Mouse (Mus musculus): ENCODE results near the gene Plxnc1. TPM values are rescaled to one million over a fixed set of nuclear protein-coding genes. Genes with fewer than 3 reads are reported as not detected.

Gene Plxnc1
- total RNA-seq, 2 experiments from 2014 or later, result 32.5 to 33.9 TPM

- no peak for DNase-seq (ENCODE audit: low spot score in 2 of 2)
- H3K4me3 ChIP-seq, result no peak overlapping the region
- TF ChIP-seq CTCF (conservative IDR thresholded peaks at IDR 0.05), result no peak
- H3K27ac ChIP-seq, result no peak overlapping the region
Measured at GRCm38 (mm10) chr10:94924450-94924849, 20.2 kb downstream of the Plxnc1 start.

GRCm38 (mm10) chr10:94923337-94923762, 21.3 kb downstream of the Plxnc1 start:
- DNase-seq (ENCODE audit: low spot score in 2 of 2), result no peak
- TF ChIP-seq CTCF (conservative IDR thresholded peaks at IDR 0.05), result no peak
- H3K27ac ChIP-seq, result no peak overlapping the region
- no peak overlapping the region for H3K4me3 ChIP-seq

GRCm38 (mm10) chr10:94922848-94923247, 21.8 kb downstream of the Plxnc1 start:
- no peak overlapping the region for H3K27ac ChIP-seq
- H3K4me3 ChIP-seq, result no peak overlapping the region
- no peak for DNase-seq (ENCODE audit: low spot score in 2 of 2)
- TF ChIP-seq CTCF (conservative IDR thresholded peaks at IDR 0.05), result no peak

DNA sequence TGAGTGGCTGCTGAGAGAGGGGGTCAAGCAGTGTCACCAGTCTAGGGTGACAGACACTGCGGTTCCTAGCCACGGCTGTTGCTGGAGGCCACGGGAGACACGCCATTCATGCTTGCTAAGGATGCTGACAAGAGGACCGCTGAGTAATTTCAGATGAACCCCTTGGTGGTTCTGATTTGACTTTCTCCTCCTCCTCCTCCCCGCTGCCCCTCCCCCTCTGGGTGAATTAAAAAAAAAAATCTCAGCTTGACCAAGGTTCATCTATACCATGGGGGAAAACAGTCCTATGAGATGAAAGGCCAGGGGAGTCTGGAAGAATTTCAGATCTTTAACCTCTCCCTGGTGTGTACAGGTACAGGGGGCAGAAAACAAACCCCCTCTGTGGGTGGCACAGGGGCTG, 22.9 kb downstream of the Plxnc1 start:
- H3K27ac ChIP-seq, result no peak overlapping the region
- no peak for DNase-seq (ENCODE audit: low spot score in 2 of 2)
- no peak overlapping the region for H3K4me3 ChIP-seq
- no peak for TF ChIP-seq CTCF (conservative IDR thresholded peaks at IDR 0.05)

- DNase-seq (ENCODE audit: low spot score in 2 of 2), result no peak
- Histone ChIP-seq H3K4me3 (no peak overlapping the region), H3K27ac (no peak overlapping the region)
- TF ChIP-seq CTCF (conservative IDR thresholded peaks at IDR 0.05), result no peak
Measured at GRCm38 (mm10) chr10:94920526-94920925, 24.1 kb downstream of the Plxnc1 start.

- TF ChIP-seq CTCF (conservative IDR thresholded peaks at IDR 0.05), result no peak
- DNase-seq (ENCODE audit: low spot score in 2 of 2), result no peak
- peak overlapping the region; percentile 50; the same call in 1 of the 2 replicates for H3K4me3 ChIP-seq
- H3K27ac ChIP-seq, result peak overlapping the region; percentile 93
Measured at GRCm38 (mm10) chr10:94919960-94920359, 24.7 kb downstream of the Plxnc1 start.

DNA sequence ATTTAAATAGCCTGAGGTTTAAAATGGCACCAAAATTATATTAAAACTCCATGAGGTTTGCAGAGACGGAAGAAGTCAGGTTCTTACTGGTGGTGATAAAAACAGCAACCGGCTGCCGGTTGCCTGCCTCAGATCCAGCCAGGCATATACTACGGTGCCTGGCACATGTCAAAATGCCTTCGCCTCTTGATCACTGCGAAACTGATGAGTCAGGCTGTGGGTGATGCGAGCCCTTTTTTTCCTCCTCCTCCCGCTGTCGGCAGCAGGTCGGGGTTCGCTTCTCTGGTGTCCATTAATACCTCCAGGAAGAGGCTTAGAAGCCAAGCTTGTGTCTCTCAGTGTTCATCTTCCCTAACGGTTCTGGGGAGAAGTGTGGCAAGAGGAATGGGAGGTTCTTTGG, 25.1 kb downstream of the Plxnc1 start:
- peak overlapping the region; percentile 50 for H3K4me3 ChIP-seq
- TF ChIP-seq CTCF (conservative IDR thresholded peaks at IDR 0.05), result no peak
- peak; percentile 61 to 73 for DNase-seq (ENCODE audit: low spot score in 2 of 2)
- peak overlapping the region; percentile 93 for H3K27ac ChIP-seq

DNA sequence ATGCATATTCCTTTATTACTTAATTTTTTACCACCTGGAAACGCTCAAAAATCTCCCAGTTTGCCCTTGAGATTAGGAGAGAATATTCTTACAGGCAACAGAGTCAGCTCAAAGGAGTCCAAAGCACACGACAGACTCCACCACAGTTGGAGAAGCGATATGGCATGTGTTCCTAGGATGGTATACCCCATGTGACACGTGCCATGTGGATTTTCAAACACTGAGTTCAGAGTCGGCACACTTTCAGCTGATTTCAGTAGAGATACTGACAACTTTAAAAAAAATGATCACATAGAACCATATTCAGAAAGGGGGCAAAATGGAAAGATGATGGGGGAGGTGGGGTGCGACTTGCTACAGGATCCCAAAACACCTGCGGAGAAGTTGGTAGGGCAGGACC, 26.0 kb downstream of the Plxnc1 start:
- TF ChIP-seq CTCF (conservative IDR thresholded peaks at IDR 0.05), result no peak
- H3K27ac ChIP-seq, result peak overlapping the region; percentile 93; the same call in 1 of the 2 replicates
- no peak for DNase-seq (ENCODE audit: low spot score in 2 of 2)
- H3K4me3 ChIP-seq, result no peak overlapping the region

GRCm38 (mm10) chr10:94917990-94918389, 26.6 kb downstream of the Plxnc1 start:
- no peak overlapping the region for H3K4me3 ChIP-seq
- peak overlapping the region; percentile 93; the same call in 1 of the 2 replicates for H3K27ac ChIP-seq
- no peak for TF ChIP-seq CTCF (conservative IDR thresholded peaks at IDR 0.05)
- DNase-seq (ENCODE audit: low spot score in 2 of 2), result no peak

DNA sequence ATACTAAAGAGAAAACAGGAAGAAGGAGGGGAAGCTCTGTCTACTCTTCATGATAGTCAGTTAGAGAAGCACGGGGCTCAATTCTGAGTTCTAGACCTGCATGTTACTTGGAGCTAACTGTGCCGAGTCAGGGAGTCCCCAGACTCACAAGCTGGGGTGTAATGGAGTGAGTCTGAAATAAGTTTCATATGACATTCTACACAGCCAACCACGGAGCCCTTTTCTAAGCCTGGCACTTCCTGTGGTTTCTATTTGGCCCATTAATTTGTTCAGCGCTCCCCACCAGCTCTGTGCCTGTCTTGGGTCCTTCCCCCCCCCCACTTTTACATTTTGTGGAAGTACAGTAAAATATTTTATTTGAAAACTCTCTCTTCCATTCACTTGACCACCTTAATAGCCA, 27.3 kb downstream of the Plxnc1 start:
- DNase-seq (ENCODE audit: low spot score in 2 of 2), result no peak
- Histone ChIP-seq H3K27ac (no peak overlapping the region), H3K4me3 (no peak overlapping the region)
- TF ChIP-seq CTCF (conservative IDR thresholded peaks at IDR 0.05), result no peak

DNA sequence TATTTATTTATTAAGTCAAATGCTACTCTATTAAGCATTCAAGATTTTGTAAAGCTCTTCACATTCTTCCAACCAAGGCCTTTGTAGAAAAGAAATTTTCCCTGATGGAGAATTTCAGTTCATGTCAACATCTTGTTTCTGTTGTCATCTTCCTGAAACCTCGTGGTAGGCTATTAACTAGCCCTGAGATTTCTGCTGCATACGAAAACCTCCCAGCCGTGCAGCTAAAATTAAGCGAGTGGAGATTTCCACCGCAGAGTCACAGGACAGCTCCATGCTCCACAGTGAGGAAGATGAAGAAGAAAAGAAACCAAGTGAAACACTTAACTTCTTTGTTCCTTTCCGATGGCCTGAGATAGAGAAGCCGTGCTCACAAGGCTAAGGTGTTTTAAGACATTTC, 28.0 kb downstream of the Plxnc1 start:
- DNase-seq (ENCODE audit: low spot score in 2 of 2), result no peak
- TF ChIP-seq CTCF (conservative IDR thresholded peaks at IDR 0.05), result no peak
- Histone ChIP-seq H3K4me3 (no peak overlapping the region), H3K27ac (no peak overlapping the region)

DNA sequence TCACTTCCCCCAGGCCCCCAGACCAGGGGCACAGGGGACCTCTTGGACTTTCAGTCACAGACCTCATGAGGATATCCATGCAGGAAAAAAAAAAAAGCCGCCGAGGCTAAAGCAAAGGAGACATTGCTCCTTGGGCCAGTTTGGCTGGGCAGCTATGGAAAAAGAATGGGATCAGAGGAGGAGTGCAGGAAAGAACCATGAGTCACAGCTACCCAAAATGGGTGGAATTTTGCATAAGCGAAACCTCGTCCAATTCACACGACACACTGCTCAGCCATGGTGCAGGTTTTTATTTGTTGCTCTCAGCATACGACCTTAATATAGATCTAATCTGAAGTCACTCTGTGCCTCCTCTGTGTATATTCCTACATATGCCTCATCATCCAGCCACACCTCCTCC, 28.9 kb downstream of the Plxnc1 start:
- no peak for TF ChIP-seq CTCF (conservative IDR thresholded peaks at IDR 0.05)
- Histone ChIP-seq H3K4me3 (no peak overlapping the region), H3K27ac (no peak overlapping the region)
- DNase-seq (ENCODE audit: low spot score in 2 of 2), result no peak

GRCm38 (mm10) chr10:94914081-94914480, 30.6 kb downstream of the Plxnc1 start:
- DNase-seq (ENCODE audit: low spot score in 2 of 2), result no peak
- no peak for TF ChIP-seq CTCF (conservative IDR thresholded peaks at IDR 0.05)
- Histone ChIP-seq H3K4me3 (no peak overlapping the region), H3K27ac (no peak overlapping the region)

DNA sequence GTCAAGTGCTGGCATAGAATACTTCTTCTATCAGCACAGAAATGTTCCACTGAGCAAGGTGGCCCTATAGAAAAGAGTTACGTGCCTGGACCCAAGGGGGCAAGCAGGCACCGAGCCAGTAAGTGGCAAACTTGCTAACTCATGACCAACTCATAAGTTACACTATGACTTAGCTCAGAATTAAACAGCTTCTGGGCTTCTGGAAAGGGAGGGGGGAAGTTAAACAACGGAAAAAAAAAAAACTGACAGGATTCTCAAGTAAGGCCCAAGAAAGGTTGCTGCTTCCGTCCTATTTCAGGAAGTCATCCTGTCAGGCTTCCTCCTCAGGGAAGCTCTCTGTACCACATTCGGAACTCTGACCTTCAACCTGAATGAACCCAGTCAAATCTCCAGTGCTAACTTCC, 31.3 kb downstream of the Plxnc1 start:
- DNase-seq (ENCODE audit: low spot score in 2 of 2), result no peak
- TF ChIP-seq CTCF (conservative IDR thresholded peaks at IDR 0.05), result no peak

GRCm38 (mm10) chr10:94912551-94912950, 32.1 kb downstream of the Plxnc1 start:
- no peak overlapping the region for H3K27ac ChIP-seq
- no peak for TF ChIP-seq CTCF (conservative IDR thresholded peaks at IDR 0.05)
- H3K4me3 ChIP-seq, result no peak overlapping the region
- no peak for DNase-seq (ENCODE audit: low spot score in 2 of 2)

More for the DNA sequence above, 31.3 kb downstream of the Plxnc1 start:
- Histone ChIP-seq H3K27ac (no peak overlapping the region), H3K4me3 (no peak overlapping the region)
